Mouse (Mus musculus): ENCODE results near the gene Zfp219. TPM values are rescaled to one million over a fixed set of nuclear protein-coding genes. Genes with fewer than 3 reads are reported as not detected.
A peak's percentile ranks its signal among the peaks of the same experiment; 100 is the strongest.

Gene Zfp219
- total and polyA plus RNA-seq, 2 experiments from 2014 or later, result 13.9 to 51.6 TPM

GRCm38 (mm10) chr14:51983251-51983650, 37.3 kb downstream of the Zfp219 start:
- Histone ChIP-seq H3K27ac (ENCODE audit: low read depth) (no peak overlapping the region), H3K9me3 (replicated peaks; ENCODE audit: control insufficient read depth, low read length) (no peaks in the 10 kb centered on the region), H3K27me3 (ENCODE audit: control insufficient read depth, insufficient read depth, low read length) (no peaks in the 10 kb centered on the region), H3K36me3 (replicated peaks; ENCODE audit: control insufficient read depth, insufficient read depth, low read length) (no peaks in the 10 kb centered on the region; the same call in 1 of the 2 replicates), H3K4me3 (ENCODE audit: low read depth, low read length) (no peak overlapping the region), H3K4me1 (ENCODE audit: control insufficient read depth, insufficient read depth) (no peaks in the 10 kb centered on the region; the same call in none of the 2 replicates), H3K9ac (replicated peaks; ENCODE audit: low read depth, low read length) (no peak overlapping the region), H3K4me2 (ENCODE audit: low read depth, low read length) (no peak overlapping the region)
- ATAC-seq (ENCODE audit: insufficient read depth, low read depth), result no peak
- DNase-seq (ENCODE audit: low spot score), result no peak
- TF ChIP-seq CTCF (IDR thresholded peaks at IDR 0.05; ENCODE audit: low read depth), result 0 out of 2 replicates have a peak, but pooled peaks have one; percentile 2
- no peak for TF ChIP-seq EP300 (IDR thresholded peaks at IDR 0.05; ENCODE audit: low read depth)
- 65% methylated on average over 4 of the region's 4 CpGs for WGBS

DNA sequence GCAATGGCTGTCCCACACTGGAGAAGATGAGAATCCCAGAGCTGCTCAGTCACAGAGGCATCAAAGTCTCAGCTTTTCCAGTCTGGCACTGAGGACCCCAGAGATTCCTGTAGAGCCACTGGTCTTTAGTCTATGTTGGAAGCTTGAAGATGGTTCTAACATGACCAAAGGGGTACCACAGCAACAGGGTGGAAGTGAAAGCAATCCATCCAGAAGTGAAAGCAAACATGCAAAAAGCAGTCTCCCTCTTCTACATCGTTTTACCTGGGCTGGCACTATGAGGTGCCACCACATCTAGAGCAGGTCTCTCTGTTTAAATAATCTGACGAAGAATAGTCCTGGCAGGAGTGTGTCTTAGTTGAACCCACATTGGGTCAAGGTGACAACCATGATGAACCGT, 41.3 kb downstream of the Zfp219 start:
- WGBS, result 80% methylated on average over 3 of the region's 3 CpGs
- TF ChIP-seq CTCF (IDR thresholded peaks at IDR 0.05; ENCODE audit: low read depth) (no peak), EP300 (IDR thresholded peaks at IDR 0.05; ENCODE audit: low read depth) (no peak)

GRCm38 (mm10) chr14:51967400-51967799, 53.1 kb downstream of the Zfp219 start:
- Histone ChIP-seq H3K36me3 (replicated peaks; ENCODE audit: control insufficient read depth, insufficient read depth, low read length) (no peaks in the 10 kb centered on the region), H3K4me2 (ENCODE audit: low read depth, low read length) (no peak overlapping the region), H3K4me1 (ENCODE audit: control insufficient read depth, insufficient read depth) (no peaks in the 10 kb centered on the region), H3K27me3 (ENCODE audit: control insufficient read depth, insufficient read depth, low read length) (no peaks in the 10 kb centered on the region), H3K27ac (ENCODE audit: low read depth) (no peak overlapping the region), H3K9me3 (replicated peaks; ENCODE audit: control insufficient read depth, low read length) (no peaks in the 10 kb centered on the region), H3K9ac (replicated peaks; ENCODE audit: low read depth, low read length) (no peak overlapping the region), H3K4me3 (ENCODE audit: low read depth, low read length) (no peak overlapping the region)
- no peak for ATAC-seq (ENCODE audit: insufficient read depth, low read depth)
- DNase-seq (ENCODE audit: low spot score), result no peak
- 77% methylated on average over 3 of the region's 3 CpGs for WGBS
- no peak for TF ChIP-seq CTCF (IDR thresholded peaks at IDR 0.05; ENCODE audit: low read depth)
- TF ChIP-seq EP300 (IDR thresholded peaks at IDR 0.05; ENCODE audit: low read depth), result no peak

More for the DNA sequence above, 41.3 kb downstream of the Zfp219 start:
- no peak overlapping the region for H3K9ac ChIP-seq (replicated peaks; ENCODE audit: low read depth, low read length)
- no peaks in the 10 kb centered on the region for H3K36me3 ChIP-seq (replicated peaks; ENCODE audit: control insufficient read depth, insufficient read depth, low read length)
- ATAC-seq (ENCODE audit: insufficient read depth, low read depth) (no peak), DNase-seq (ENCODE audit: low spot score) (no peak)
- H3K4me1 ChIP-seq (ENCODE audit: control insufficient read depth, insufficient read depth), result no peaks in the 10 kb centered on the region; the same call in 1 of the 2 replicates
- no peak overlapping the region for H3K27ac ChIP-seq (ENCODE audit: low read depth)
- H3K9me3 ChIP-seq (replicated peaks; ENCODE audit: control insufficient read depth, low read length), result no peaks in the 10 kb centered on the region
- no peak overlapping the region for H3K4me3 ChIP-seq (ENCODE audit: low read depth, low read length)
- no peak overlapping the region for H3K4me2 ChIP-seq (ENCODE audit: low read depth, low read length)
- H3K27me3 ChIP-seq (ENCODE audit: control insufficient read depth, insufficient read depth, low read length), result no peaks in the 10 kb centered on the region

GRCm38 (mm10) chr14:51960316-51960715, 60.2 kb downstream of the Zfp219 start:
- 69% methylated on average over 2 of the region's 2 CpGs for WGBS

More at GRCm38 (mm10) chr14:51960316-51960715, 60.2 kb downstream of the Zfp219 start:
- ATAC-seq (ENCODE audit: insufficient read depth, low read depth), result no peak
- no peak overlapping the region for H3K4me2 ChIP-seq (ENCODE audit: low read depth, low read length)
- no peaks in the 10 kb centered on the region for H3K4me1 ChIP-seq (ENCODE audit: control insufficient read depth, insufficient read depth)
- TF ChIP-seq CTCF (IDR thresholded peaks at IDR 0.05; ENCODE audit: low read depth), result no peak
- TF ChIP-seq EP300 (IDR thresholded peaks at IDR 0.05; ENCODE audit: low read depth), result no peak
- H3K27me3 ChIP-seq (ENCODE audit: control insufficient read depth, insufficient read depth, low read length), result no peaks in the 10 kb centered on the region
- H3K4me3 ChIP-seq (ENCODE audit: low read depth, low read length), result no peak overlapping the region
- no peaks in the 10 kb centered on the region for H3K36me3 ChIP-seq (replicated peaks; ENCODE audit: control insufficient read depth, insufficient read depth, low read length)
- no peak overlapping the region for H3K27ac ChIP-seq (ENCODE audit: low read depth)
- H3K9me3 ChIP-seq (replicated peaks; ENCODE audit: control insufficient read depth, low read length), result no peaks in the 10 kb centered on the region
- peak; percentile 27 for DNase-seq (ENCODE audit: low spot score)
- H3K9ac ChIP-seq (replicated peaks; ENCODE audit: low read depth, low read length), result no peak overlapping the region

Other genes starting within 250 kb of the Zfp219 start
- gene Ang4, start 247.1 kb downstream of the Zfp219 start, total RNA-seq (2014; rRNA removed; ENCODE audit: low replicate concordance), result not detected in 2 replicates
- not detected in 2 replicates for gene Ang4, start 247.1 kb downstream of the Zfp219 start, polyA plus RNA-seq (2015; fragmentation: Nextera tagmentation; extraction: Ambion mirVana)
- not detected in 2 replicates for gene AY358078, start 220.7 kb downstream of the Zfp219 start, total RNA-seq (2014; rRNA removed; ENCODE audit: low replicate concordance)
- not detected in 2 replicates for gene AY358078, start 220.7 kb downstream of the Zfp219 start, polyA plus RNA-seq (2015; fragmentation: Nextera tagmentation; extraction: Ambion mirVana)
- not detected in 2 replicates for gene Ear6, start 167.0 kb downstream of the Zfp219 start, total RNA-seq (2014; rRNA removed; ENCODE audit: low replicate concordance)
- gene Ear6, start 167.0 kb downstream of the Zfp219 start, polyA plus RNA-seq (2015; fragmentation: Nextera tagmentation; extraction: Ambion mirVana), result not detected in 2 replicates
- 21.6 and 57.0 TPM in 2 replicates for gene Mettl17, start 135.9 kb downstream of the Zfp219 start, total RNA-seq (2014; rRNA removed; ENCODE audit: low replicate concordance)
- 27.2 and 37.7 TPM in 2 replicates for gene Mettl17, start 135.9 kb downstream of the Zfp219 start, polyA plus RNA-seq (2015; fragmentation: Nextera tagmentation; extraction: Ambion mirVana)
- not detected in 2 replicates for gene Slc39a2, start 127.8 kb downstream of the Zfp219 start, total RNA-seq (2014; rRNA removed; ENCODE audit: low replicate concordance)
- 0.15 and 0.26 TPM in 2 replicates for gene Slc39a2, start 127.8 kb downstream of the Zfp219 start, polyA plus RNA-seq (2015; fragmentation: Nextera tagmentation; extraction: Ambion mirVana)
- gene Ndrg2, start 106.6 kb downstream of the Zfp219 start, total RNA-seq (2014; rRNA removed; ENCODE audit: low replicate concordance), result 785 and 1,158 TPM in 2 replicates
- 581 and 591 TPM in 2 replicates for gene Ndrg2, start 106.6 kb downstream of the Zfp219 start, polyA plus RNA-seq (2015; fragmentation: Nextera tagmentation; extraction: Ambion mirVana)
- gene Tppp2, start 102.3 kb downstream of the Zfp219 start, total RNA-seq (2014; rRNA removed; ENCODE audit: low replicate concordance), result not detected in 2 replicates
- gene Tppp2, start 102.3 kb downstream of the Zfp219 start, polyA plus RNA-seq (2015; fragmentation: Nextera tagmentation; extraction: Ambion mirVana), result not detected in 2 replicates
- gene Rnase13, start 98.0 kb downstream of the Zfp219 start, total RNA-seq (2014; rRNA removed; ENCODE audit: low replicate concordance), result not detected in 2 replicates
- gene Rnase13, start 98.0 kb downstream of the Zfp219 start, polyA plus RNA-seq (2015; fragmentation: Nextera tagmentation; extraction: Ambion mirVana), result not detected in 2 replicates
- 35.4 and 36.4 TPM in 2 replicates for gene Arhgef40, start 36.0 kb downstream of the Zfp219 start, total RNA-seq (2014; rRNA removed; ENCODE audit: low replicate concordance)
- gene Arhgef40, start 36.0 kb downstream of the Zfp219 start, polyA plus RNA-seq (2015; fragmentation: Nextera tagmentation; extraction: Ambion mirVana), result 26.9 and 27.6 TPM in 2 replicates
- 0.57 TPM in 1 of 2 replicates, not detected in the other for gene Tmem253, start 5.1 kb downstream of the Zfp219 start, total RNA-seq (2014; rRNA removed; ENCODE audit: low replicate concordance)
- 0.18 and 1.0 TPM in 2 replicates for gene Tmem253, start 5.1 kb downstream of the Zfp219 start, polyA plus RNA-seq (2015; fragmentation: Nextera tagmentation; extraction: Ambion mirVana)
- not detected in 2 replicates for gene Olfr221, start 21.7 kb upstream of the Zfp219 start, total RNA-seq (2014; rRNA removed; ENCODE audit: low replicate concordance)
- not detected in 2 replicates for gene Olfr221, start 21.7 kb upstream of the Zfp219 start, polyA plus RNA-seq (2015; fragmentation: Nextera tagmentation; extraction: Ambion mirVana)
- 42.4 and 101 TPM in 2 replicates for gene Hnrnpc, start 83.3 kb upstream of the Zfp219 start, total RNA-seq (2014; rRNA removed; ENCODE audit: low replicate concordance)
- 170 and 177 TPM in 2 replicates for gene Hnrnpc, start 83.3 kb upstream of the Zfp219 start, polyA plus RNA-seq (2015; fragmentation: Nextera tagmentation; extraction: Ambion mirVana)
- gene Rpgrip1, start 90.0 kb upstream of the Zfp219 start, total RNA-seq (2014; rRNA removed; ENCODE audit: low replicate concordance), result 0.08 and 0.35 TPM in 2 replicates
- gene Rpgrip1, start 90.0 kb upstream of the Zfp219 start, polyA plus RNA-seq (2015; fragmentation: Nextera tagmentation; extraction: Ambion mirVana), result 21.8 and 23.5 TPM in 2 replicates
- 10.2 and 12.6 TPM in 2 replicates for gene Supt16, start 176.7 kb upstream of the Zfp219 start, total RNA-seq (2014; rRNA removed; ENCODE audit: low replicate concordance)
- gene Supt16, start 176.7 kb upstream of the Zfp219 start, polyA plus RNA-seq (2015; fragmentation: Nextera tagmentation; extraction: Ambion mirVana), result 12.9 and 14.4 TPM in 2 replicates
- gene Chd8, start 237.0 kb upstream of the Zfp219 start, total RNA-seq (2014; rRNA removed; ENCODE audit: low replicate concordance), result 18.1 and 28.8 TPM in 2 replicates
- 12.9 and 13.0 TPM in 2 replicates for gene Chd8, start 237.0 kb upstream of the Zfp219 start, polyA plus RNA-seq (2015; fragmentation: Nextera tagmentation; extraction: Ambion mirVana)

All from heart, postnatal 0 days (tissue).